Mouse (Mus musculus): ENCODE measurements around the gene Utp11. TPM values are rescaled to one million over a fixed set of nuclear protein-coding genes. Genes with fewer than 3 reads are reported as not detected.

Gene Utp11
- total RNA-seq, 1 experiment, result 39.7 TPM

- Histone ChIP-seq H3K4me3 (ENCODE audit: insufficient read depth in 1 of 2, low read depth in 1 of 2, low read length in 2 of 2, poor library complexity in 1 of 2, severe bottlenecking in 1 of 2) (no peak overlapping the region), H3K9ac (ENCODE audit: insufficient read depth, low read depth, low read length, poor library complexity, severe bottlenecking) (no peak overlapping the region), H3K27ac (ENCODE audit: insufficient read depth, low read depth, low read length, poor library complexity, severe bottlenecking) (no peak overlapping the region), H3K9me3 (ENCODE audit: control insufficient read depth, insufficient read depth, low read depth, low read length) (no peaks in the 10 kb centered on the region), H3K36me3 (ENCODE audit: control insufficient read depth, insufficient read depth, low read length, poor library complexity, severe bottlenecking) (no peaks in the 10 kb centered on the region), H3K4me1 (ENCODE audit: control insufficient read depth in 2 of 2, insufficient read depth in 2 of 2, low read length in 2 of 2, poor library complexity in 1 of 2) (peaks cover 0 to 9% of the 10 kb centered on the region in 2 experiments; a peak in 2 of 4 replicates)
- no peak for TF ChIP-seq ZC3H11A (IDR thresholded peaks at IDR 0.05; ENCODE audit: borderline replicate concordance, low read depth, low read length)
- no peak for TF ChIP-seq MAFK (IDR thresholded peaks at IDR 0.05; ENCODE audit: insufficient read depth, low read depth, low read length)
- TF ChIP-seq HCFC1 (IDR thresholded peaks at IDR 0.05; ENCODE audit: borderline replicate concordance, insufficient read depth, low read length), result no peak
- TF ChIP-seq ZNF384 (IDR thresholded peaks at IDR 0.05; ENCODE audit: low read depth, low read length), result no peak
- DNase-seq (ENCODE audit: low read depth, low spot score), result no peak
- in situ Hi-C loops (cut with MboI; ENCODE audit: low sequenced_read_pairs in 2 of 2, unreplicated experiment in 2 of 2), result no loop called here
These were observed 60.5 kb downstream of the Utp11 start for GRCm38 (mm10) chr4:124632856-124633255.

GRCm38 (mm10) chr4:124631456-124631855 is 61.9 kb downstream of the Utp11 start:
- H3K4me1 ChIP-seq (ENCODE audit: control insufficient read depth in 2 of 2, insufficient read depth in 2 of 2, low read length in 2 of 2, poor library complexity in 1 of 2), result peaks cover 0 to 11% of the 10 kb centered on the region in 2 experiments; a peak in 2 of 4 replicates
- in situ Hi-C loops (cut with MboI; ENCODE audit: low sequenced_read_pairs in 2 of 2, unreplicated experiment in 2 of 2), result no loop called here
- no peak for TF ChIP-seq MAFK (IDR thresholded peaks at IDR 0.05; ENCODE audit: insufficient read depth, low read depth, low read length)
- TF ChIP-seq CHD2 (IDR thresholded peaks at IDR 0.05; ENCODE audit: low read depth, low read length), result no peak
- no peak for TF ChIP-seq ZNF384 (IDR thresholded peaks at IDR 0.05; ENCODE audit: low read depth, low read length)
- no peak for TF ChIP-seq ZC3H11A (IDR thresholded peaks at IDR 0.05; ENCODE audit: borderline replicate concordance, low read depth, low read length)
- no peak for TF ChIP-seq HCFC1 (IDR thresholded peaks at IDR 0.05; ENCODE audit: borderline replicate concordance, insufficient read depth, low read length)
- no peak for DNase-seq (ENCODE audit: low read depth, low spot score)
- H3K9ac ChIP-seq (ENCODE audit: insufficient read depth, low read depth, low read length, poor library complexity, severe bottlenecking), result no peak overlapping the region
- H3K4me3 ChIP-seq (ENCODE audit: insufficient read depth in 1 of 2, low read depth in 1 of 2, low read length in 2 of 2, poor library complexity in 1 of 2, severe bottlenecking in 1 of 2), result no peak overlapping the region
- no peak overlapping the region for H3K27ac ChIP-seq (ENCODE audit: insufficient read depth, low read depth, low read length, poor library complexity, severe bottlenecking)
- H3K36me3 ChIP-seq (ENCODE audit: control insufficient read depth, insufficient read depth, low read length, poor library complexity, severe bottlenecking), result no peaks in the 10 kb centered on the region
- no peaks in the 10 kb centered on the region for H3K9me3 ChIP-seq (ENCODE audit: control insufficient read depth, insufficient read depth, low read depth, low read length)

Other genes with a start within 250 kb of the Utp11 start
- gene 3100002H09Rik, start 82.8 kb downstream of the Utp11 start, total RNA-seq (2012; rRNA removed), result not detected in 2 replicates
- 6.2 and 9.5 TPM in 2 replicates for gene Pou3f1, start 36.8 kb downstream of the Utp11 start, total RNA-seq (2012; rRNA removed)
- gene Fhl3, start 7.1 kb upstream of the Utp11 start, total RNA-seq (2012; rRNA removed), result 7.5 and 13.7 TPM in 2 replicates
- gene Sf3a3, start 21.2 kb upstream of the Utp11 start, total RNA-seq (2012; rRNA removed), result 91.6 and 117 TPM in 2 replicates
- 12.6 and 14.0 TPM in 2 replicates for gene Inpp5b, start 48.2 kb upstream of the Utp11 start, total RNA-seq (2012; rRNA removed)
- 10.1 and 15.4 TPM in 2 replicates for gene Mtf1, start 108.5 kb upstream of the Utp11 start, total RNA-seq (2012; rRNA removed)
- 82.7 and 85.3 TPM in 2 replicates for gene Yrdc, start 157.1 kb upstream of the Utp11 start, total RNA-seq (2012; rRNA removed)
- 21.4 and 25.8 TPM in 2 replicates for gene 1110065P20Rik, start 157.6 kb upstream of the Utp11 start, total RNA-seq (2012; rRNA removed)
- gene Maneal, start 168.6 kb upstream of the Utp11 start, total RNA-seq (2012; rRNA removed), result 5.4 and 10.5 TPM in 2 replicates
- gene Epha10, start 187.3 kb upstream of the Utp11 start, total RNA-seq (2012; rRNA removed), result 0.54 and 0.95 TPM in 2 replicates
- 23.8 and 32.6 TPM in 2 replicates for gene 9930104L06Rik, start 243.4 kb upstream of the Utp11 start, total RNA-seq (2012; rRNA removed)
- gene Cdca8, start 245.7 kb upstream of the Utp11 start, total RNA-seq (2012; rRNA removed), result 83.5 and 96.1 TPM in 2 replicates